Mouse (Mus musculus) intestine, embryonic 16.5 days (tissue): ENCODE results near the gene Padi1. TPM values are rescaled to one million over a fixed set of nuclear protein-coding genes. Genes with fewer than 3 reads are reported as not detected.

Experiments
- ATAC-seq: fragments of 200-750 bp; cut with Nextera tagmentation; 2 replicates; pipeline ENCODE4 v1.8.0; 2017; ENCODE audit warnings: moderate TSS enrichment, moderate library complexity
- H3K27ac ChIP-seq: fragments of 300-500 bp; sonication (generic); 2 replicates; pipeline ENCODE4 v1.5.1; 2014; ENCODE audit warnings: mild to moderate bottlenecking, low read length
- H3K27me3 ChIP-seq: fragments of 300-500 bp; sonication (generic); replicated peaks from 2 replicates; pipeline ENCODE4 v1.6.1; 2014; ENCODE audit warnings: low read length, control low read depth, mixed read lengths; ENCODE audit not compliant: control insufficient read depth, insufficient read depth
- H3K36me3 ChIP-seq: fragments of 300-500 bp; sonication (generic); 2 replicates; pipeline ENCODE4 v1.6.1; 2014; ENCODE audit warnings: low read length, control low read depth; ENCODE audit not compliant: control insufficient read depth, insufficient read depth
- H3K4me1 ChIP-seq: fragments of 300-500 bp; sonication (generic); 2 replicates; pipeline ENCODE4 v1.6.1; 2014; ENCODE audit warnings: low read length, control low read depth, mixed read lengths; ENCODE audit not compliant: control insufficient read depth, insufficient read depth
- H3K4me2 ChIP-seq: fragments of 300-500 bp; sonication (generic); 2 replicates; pipeline ENCODE4 v1.6.1; 2014; ENCODE audit warnings: low read depth, low read length, control low read depth
- H3K4me3 ChIP-seq: fragments of 300-500 bp; sonication (generic); 2 replicates; pipeline ENCODE4 v1.5.1; 2014; ENCODE audit warnings: mild to moderate bottlenecking, low read length
- H3K9ac ChIP-seq: fragments of 300-500 bp; sonication (generic); 2 replicates; pipeline ENCODE4 v1.6.1; 2014; ENCODE audit warnings: low read depth, low read length
- H3K9me3 ChIP-seq: fragments of 300-500 bp; sonication (generic); 2 replicates; pipeline ENCODE4 v1.6.1; 2016; ENCODE audit warnings: low read length, control low read depth; ENCODE audit not compliant: control insufficient read depth
- WGBS: fragments of 180-500 bp; shearing (Covaris S2); extraction: QIAGEN DNeasy Blood & Tissue Kit; methylation state at CpG from one replicate; pipeline ENCODE4 v1.1.7; 2014; 5-methylcytosine and 5-hydroxymethylcytosine counted together
- polyA plus RNA-seq: library from polyadenylated mRNA; unstranded; fragments of >200 nt; fragmentation: Nextera tagmentation; extraction: Ambion mirVana; gene quantifications from 2 replicates; pipeline ENCODE4 v1.2.1, GENCODE M21; 2015

Padi1 gene
- polyA plus RNA-seq, 1 experiment from 2014 or later = 0.28 TPM

DNA sequence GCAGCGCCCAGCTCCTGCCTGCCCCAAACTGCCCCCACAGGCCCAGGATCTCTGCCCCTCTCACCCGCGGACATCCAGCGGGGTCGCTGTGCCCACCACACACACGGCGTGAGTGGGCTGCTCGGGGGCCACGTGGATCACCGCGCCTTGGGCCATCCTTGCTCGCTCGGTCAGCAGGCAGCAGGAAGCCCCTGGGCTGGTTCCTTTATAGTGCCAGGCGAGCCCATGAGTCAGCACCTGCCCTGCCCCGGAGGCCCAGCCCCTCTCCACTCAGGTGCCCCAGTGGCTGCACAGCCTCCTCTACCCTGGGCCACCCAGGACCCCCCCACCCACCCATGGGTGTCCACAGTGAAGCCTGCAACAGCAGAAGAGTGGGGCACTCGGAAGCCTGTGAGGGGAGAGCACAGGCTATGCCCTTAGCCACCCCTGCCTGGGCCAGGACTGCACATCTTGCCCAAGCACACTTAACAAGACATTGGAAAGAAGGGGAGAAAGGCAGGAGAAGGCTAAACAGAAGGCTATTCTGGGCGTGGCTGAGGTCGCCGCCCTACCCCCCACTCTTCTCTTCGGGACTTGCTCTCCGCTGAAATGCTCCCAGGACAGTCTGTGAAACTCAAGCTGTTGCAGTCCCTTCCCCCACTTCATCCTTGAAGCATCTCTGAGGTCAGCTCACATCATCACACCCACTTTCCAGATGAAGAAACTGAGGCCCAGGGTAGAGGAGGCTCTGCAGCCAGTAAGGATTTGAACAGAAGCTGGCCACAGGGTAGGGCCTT, 71.4 kb downstream of the Padi1 start, which contains the start of gene Padi4:
TSS of gene Padi4 (minus strand) at position 212 of the 776 bp plus-strand sequence.
- 83% methylated on average over 21 of the region's 21 CpGs for WGBS
- H3K4me1 ChIP-seq = peaks cover 4% of the 10 kb centered on the region; the same call in 1 of the 2 replicates
- H3K27me3 ChIP-seq = no peaks in the 10 kb centered on the region
- no peak within 1 kb of the TSS for H3K9ac ChIP-seq
- H3K27ac ChIP-seq = no peak within 1 kb of the TSS
- no peaks in the 10 kb centered on the region for H3K36me3 ChIP-seq
- no peak within 1 kb of the TSS for H3K4me2 ChIP-seq
- H3K9me3 ChIP-seq = no peaks in the 10 kb centered on the region
- H3K4me3 ChIP-seq = no peak within 1 kb of the TSS
- ATAC-seq = no peak

- peaks cover 4% of the 10 kb centered on the region; the same call in 1 of the 2 replicates for H3K4me1 ChIP-seq
- peak; percentile 49; the same call in 1 of the 2 replicates for ATAC-seq
- H3K4me3 ChIP-seq = no peak overlapping the region
These were observed 74.5 kb downstream of the Padi1 start for GRCm38 (mm10) chr4:140771091-140771490.

DNA sequence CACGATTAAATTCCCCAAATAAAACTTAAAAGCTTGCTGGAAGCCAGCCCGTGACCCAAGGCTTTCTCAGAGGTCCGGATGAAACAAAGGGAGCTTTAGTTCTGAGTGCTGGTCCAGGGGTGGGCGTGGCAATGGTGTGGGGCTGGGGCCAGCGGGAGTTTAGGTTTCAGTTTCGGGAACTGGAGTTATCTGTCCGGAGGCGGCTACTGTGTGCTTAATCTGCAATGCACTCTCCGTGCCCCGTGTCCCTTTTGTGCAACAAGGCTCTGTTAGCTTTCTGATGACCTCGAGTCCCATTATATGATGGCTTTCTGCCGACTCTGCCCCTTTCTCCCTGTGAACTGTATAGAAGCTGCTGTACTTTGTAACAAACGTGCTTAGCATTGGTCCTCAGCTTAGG, 75.1 kb downstream of the Padi1 start:
- ATAC-seq = peak; percentile 61; the same call in 1 of the 2 replicates
- H3K9ac ChIP-seq = peak overlapping the region; percentile 61; the same call in 1 of the 2 replicates
- WGBS = 12% methylated on average over 13 of the region's 13 CpGs

More at GRCm38 (mm10) chr4:140771091-140771490, 74.5 kb downstream of the Padi1 start:
- no peaks in the 10 kb centered on the region for H3K36me3 ChIP-seq
- no peak overlapping the region for H3K9ac ChIP-seq
- H3K4me2 ChIP-seq = no peak overlapping the region
- H3K9me3 ChIP-seq = no peaks in the 10 kb centered on the region
- no peaks in the 10 kb centered on the region for H3K27me3 ChIP-seq
- 22% methylated on average over 4 of the region's 4 CpGs for WGBS
- H3K27ac ChIP-seq = no peak overlapping the region

DNA sequence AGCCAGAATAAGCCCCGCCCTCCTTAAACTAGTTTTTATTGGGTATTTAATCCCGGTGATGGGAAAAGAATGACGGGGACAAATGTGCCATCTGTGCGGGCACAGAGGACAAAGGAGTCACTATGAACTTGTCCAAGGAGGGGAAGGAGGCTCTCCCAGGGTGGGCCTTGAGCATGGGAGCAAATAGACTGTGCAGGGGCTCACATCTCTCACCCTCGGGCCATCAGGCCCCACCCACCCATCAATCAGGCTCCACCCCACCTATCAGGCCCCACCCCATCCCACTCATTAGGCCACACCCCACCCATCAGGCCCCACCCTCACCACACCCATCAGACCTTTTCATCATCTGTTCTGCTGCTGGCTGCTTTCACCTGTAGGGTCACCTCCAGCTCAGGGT, 76.6 kb downstream of the Padi1 start:
- Histone ChIP-seq H3K4me3 (no peak overlapping the region), H3K27me3 (no peaks in the 10 kb centered on the region), H3K36me3 (no peaks in the 10 kb centered on the region), H3K9ac (no peak overlapping the region), H3K9me3 (no peaks in the 10 kb centered on the region), H3K27ac (no peak overlapping the region), H3K4me2 (no peak overlapping the region), H3K4me1 (peaks cover 4% of the 10 kb centered on the region; the same call in 1 of the 2 replicates)
- WGBS = 78% methylated on average over 5 of the region's 5 CpGs
- ATAC-seq = no peak

More for the DNA sequence above, 75.1 kb downstream of the Padi1 start:
- Histone ChIP-seq H3K4me3 (peak overlapping the region; percentile 44), H3K9me3 (no peaks in the 10 kb centered on the region), H3K4me2 (peak overlapping the region; percentile 51), H3K27ac (peak overlapping the region; percentile 41; the same call in 1 of the 2 replicates), H3K36me3 (no peaks in the 10 kb centered on the region), H3K4me1 (peaks cover 4% of the 10 kb centered on the region; the same call in 1 of the 2 replicates), H3K27me3 (no peaks in the 10 kb centered on the region)

- ATAC-seq = no peak
- Histone ChIP-seq H3K4me3 (no peak overlapping the region), H3K9me3 (no peaks in the 10 kb centered on the region), H3K27ac (no peak overlapping the region), H3K36me3 (no peaks in the 10 kb centered on the region), H3K4me2 (no peak overlapping the region), H3K4me1 (no peaks in the 10 kb centered on the region), H3K27me3 (no peaks in the 10 kb centered on the region), H3K9ac (no peak overlapping the region)
- 73% methylated on average over 3 of the region's 3 CpGs for WGBS
These were observed 79.6 kb downstream of the Padi1 start for GRCm38 (mm10) chr4:140765936-140766335.

DNA sequence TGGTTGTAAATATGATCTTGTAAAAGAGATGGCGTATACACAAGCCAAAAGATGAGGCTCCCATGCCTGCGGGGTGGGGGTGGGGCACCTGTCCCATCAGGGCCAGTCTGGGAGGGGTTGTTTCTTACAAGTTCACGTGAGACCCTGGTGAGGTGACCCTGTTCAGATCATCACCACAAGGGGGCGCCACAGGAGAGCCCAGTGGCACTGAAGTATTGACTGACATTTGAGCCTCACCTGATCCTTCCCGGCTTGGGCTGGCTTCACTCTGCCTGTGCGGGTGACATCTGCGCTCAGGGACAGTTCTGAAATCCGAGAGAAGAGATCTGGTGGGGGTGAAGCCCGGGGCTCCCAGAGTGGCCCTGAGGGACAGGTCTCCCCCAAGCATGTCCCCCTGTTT, 82.4 kb downstream of the Padi1 start:
- no peak for ATAC-seq
- H3K4me3 ChIP-seq = no peak overlapping the region
- no peaks in the 10 kb centered on the region for H3K9me3 ChIP-seq
- WGBS = 15% methylated on average over 9 of the region's 9 CpGs
- no peak overlapping the region for H3K9ac ChIP-seq
- H3K4me2 ChIP-seq = no peak overlapping the region
- no peak overlapping the region for H3K27ac ChIP-seq
- no peaks in the 10 kb centered on the region for H3K27me3 ChIP-seq
- no peaks in the 10 kb centered on the region for H3K36me3 ChIP-seq
- peaks cover 1% of the 10 kb centered on the region; the same call in 1 of the 2 replicates for H3K4me1 ChIP-seq

Other genes starting within 250 kb of the Padi1 start
- gene Arhgef10l, start 179.8 kb downstream of the Padi1 start, polyA plus RNA-seq = 12.1 and 14.3 TPM in 2 replicates
- 12.6 and 13.7 TPM in 2 replicates for gene Rcc2, start 145.2 kb downstream of the Padi1 start, polyA plus RNA-seq
- 0.07 TPM in 2 replicates for gene Padi6, start 103.1 kb downstream of the Padi1 start, polyA plus RNA-seq
- gene Padi4, start 71.5 kb downstream of the Padi1 start, polyA plus RNA-seq = 4.4 and 5.9 TPM in 2 replicates
- 0.51 and 0.56 TPM in 2 replicates for gene Padi3, start 35.1 kb downstream of the Padi1 start, polyA plus RNA-seq
- gene Padi2, start 60.6 kb upstream of the Padi1 start, polyA plus RNA-seq = 3.0 and 3.5 TPM in 2 replicates
- gene Sdhb, start 115.4 kb upstream of the Padi1 start, polyA plus RNA-seq = 671 and 689 TPM in 2 replicates
- 29.3 and 31.5 TPM in 2 replicates for gene Atp13a2, start 141.1 kb upstream of the Padi1 start, polyA plus RNA-seq
- gene Mfap2, start 164.6 kb upstream of the Padi1 start, polyA plus RNA-seq = 312 and 334 TPM in 2 replicates
- gene Crocc, start 214.8 kb upstream of the Padi1 start, polyA plus RNA-seq = 2.2 and 3.5 TPM in 2 replicates
- 79.6 and 82.0 TPM in 2 replicates for gene Necap2, start 232.6 kb upstream of the Padi1 start, polyA plus RNA-seq
- 0.22 TPM in 1 of 2 replicates, not detected in the other for gene Spata21, start 242.6 kb upstream of the Padi1 start, polyA plus RNA-seq